Mouse (Mus musculus): ENCODE data around the gene Efcab6.

GRCm38 (mm10) chr15:84052390-84052789 lies 12.8 kb downstream of the Efcab6 start:
- TF ChIP-seq CTCF (IDR thresholded peaks at IDR 0.05; ENCODE audit: extremely low read depth, insufficient read depth, insufficient read length, insufficient replicate concordance) (no peak), POLR2A (IDR thresholded peaks at IDR 0.05; ENCODE audit: low read depth, low read length) (no peak)
